Mouse (Mus musculus) ES-Bruce4 (cell line): ENCODE results near the gene Zfp697.
"Not testable (repeated sequence)": the region's sequence is repeated elsewhere in the genome, so short reads cannot be mapped to it uniquely, and the experiment has no call there.

Experiments used
- CTCF ChIP-seq: IDR thresholded peaks from one replicate; pipeline ENCODE4 v1.8.1; 2011; ENCODE audit warnings: low read depth, low read length
- EP300 ChIP-seq: IDR thresholded peaks from 2 replicates; pipeline ENCODE4 v1.6.1; 2011; ENCODE audit warnings: low read depth, low read length; ENCODE audit not compliant: insufficient read depth
- POLR2A ChIP-seq: IDR thresholded peaks from one replicate; pipeline ENCODE4 v1.8.1; 2011; ENCODE audit warnings: low read length; ENCODE audit not compliant: insufficient read depth

- not testable (repeated sequence) for TF ChIP-seq EP300, CTCF, POLR2A
Observed at GRCm38 (mm10) chr3:98581024-98581423, 198.8 kb downstream of the Zfp697 start.
